Mouse (Mus musculus) liver, postnatal 0 days (tissue): ENCODE results near the gene B830017H08Rik. TPM values are rescaled to one million over a fixed set of nuclear protein-coding genes. Genes with fewer than 3 reads are reported as not detected.
A peak's percentile ranks its signal among the peaks of the same experiment; 100 is the strongest.

Experiments used
- ATAC-seq: fragments of 200-750 bp; cut with Nextera tagmentation; 2 replicates; pipeline ENCODE4 v1.8.0; 2017; ENCODE audit warnings: mild to moderate bottlenecking, moderate library complexity
- DNase-seq: peaks from one replicate; pipeline ENCODE4 v3.0.0-alpha.2; 2016
- H3K27ac ChIP-seq: fragments of 300-500 bp; sonication (generic); 2 replicates; pipeline ENCODE4 v1.5.1; 2014; ENCODE audit warnings: antibody characterized with exemption, moderate library complexity, mild to moderate bottlenecking, low read depth
- H3K27me3 ChIP-seq: fragments of 300-500 bp; sonication (generic); 2 replicates; pipeline ENCODE4 v1.6.1; 2014; ENCODE audit warnings: low read length, control low read depth, mixed read lengths; ENCODE audit not compliant: insufficient read depth
- H3K36me3 ChIP-seq: fragments of 300-500 bp; sonication (generic); replicated peaks from 2 replicates; pipeline ENCODE4 v1.6.1; 2014; ENCODE audit warnings: mild to moderate bottlenecking, control low read depth, low read length, moderate library complexity, mixed read lengths; ENCODE audit not compliant: insufficient read depth
- H3K4me1 ChIP-seq: fragments of 300-500 bp; sonication (generic); 2 replicates; pipeline ENCODE4 v1.6.1; 2014; ENCODE audit warnings: antibody characterized with exemption, mild to moderate bottlenecking, control low read depth; ENCODE audit not compliant: insufficient read depth
- H3K4me2 ChIP-seq: fragments of 300-500 bp; sonication (generic); 2 replicates; pipeline ENCODE4 v1.6.1; 2014; ENCODE audit warnings: low read depth, mild to moderate bottlenecking, low read length, moderate library complexity, mixed read lengths
- H3K4me3 ChIP-seq: fragments of 300-500 bp; sonication (generic); 2 replicates; pipeline ENCODE4 v1.5.1; 2014; ENCODE audit warnings: low read depth, low read length
- H3K9ac ChIP-seq: fragments of 300-500 bp; sonication (generic); replicated peaks from 2 replicates; pipeline ENCODE4 v1.6.1; 2014; ENCODE audit warnings: mild to moderate bottlenecking, moderate library complexity
- H3K9me3 ChIP-seq: fragments of 300-500 bp; sonication (generic); 2 replicates; pipeline ENCODE4 v1.6.1; 2016; ENCODE audit warnings: mild to moderate bottlenecking, control low read depth, low read length, mixed read lengths
- CTCF ChIP-seq: sonication (generic); IDR thresholded peaks from 2 replicates; pipeline ENCODE4 v1.5.1; 2016; ENCODE audit warnings: antibody characterized with exemption, low read depth
- EP300 ChIP-seq: IDR thresholded peaks from 2 replicates; pipeline ENCODE4 v1.6.1; 2016; ENCODE audit warnings: antibody characterized with exemption, low read depth, mild to moderate bottlenecking
- WGBS: fragments of 180-500 bp; shearing (Covaris S2); extraction: QIAGEN DNeasy Blood & Tissue Kit; methylation state at CpG from one replicate; pipeline ENCODE4 v1.1.7; 2014; ENCODE audit not compliant: insufficient replicate concordance; 5-methylcytosine and 5-hydroxymethylcytosine counted together
- polyA plus RNA-seq: library from polyadenylated mRNA; unstranded; fragments of >200 nt; fragmentation: Nextera tagmentation; extraction: Ambion mirVana; gene quantifications from 2 replicates; pipeline ENCODE4 v1.2.1, GENCODE M21; 2015

B830017H08Rik gene
- polyA plus RNA-seq, 1 experiment from 2014 or later, result not detected

GRCm38 (mm10) chr16:17816528-17816927, 16.4 kb upstream of the B830017H08Rik start:
- Histone ChIP-seq H3K27me3 (peaks cover 29% of the 10 kb centered on the region; the same call in 1 of the 2 replicates), H3K4me1 (peaks cover 10% of the 10 kb centered on the region), H3K4me2 (no peak overlapping the region), H3K9ac (no peak overlapping the region), H3K36me3 (no peaks in the 10 kb centered on the region), H3K9me3 (no peaks in the 10 kb centered on the region), H3K4me3 (no peak overlapping the region), H3K27ac (no peak overlapping the region)
- TF ChIP-seq CTCF, result no peak
- TF ChIP-seq EP300, result no peak
- no peak for ATAC-seq
- DNase-seq, result no peak
- WGBS, result 77% methylated on average over 8 of the region's 8 CpGs

DNA sequence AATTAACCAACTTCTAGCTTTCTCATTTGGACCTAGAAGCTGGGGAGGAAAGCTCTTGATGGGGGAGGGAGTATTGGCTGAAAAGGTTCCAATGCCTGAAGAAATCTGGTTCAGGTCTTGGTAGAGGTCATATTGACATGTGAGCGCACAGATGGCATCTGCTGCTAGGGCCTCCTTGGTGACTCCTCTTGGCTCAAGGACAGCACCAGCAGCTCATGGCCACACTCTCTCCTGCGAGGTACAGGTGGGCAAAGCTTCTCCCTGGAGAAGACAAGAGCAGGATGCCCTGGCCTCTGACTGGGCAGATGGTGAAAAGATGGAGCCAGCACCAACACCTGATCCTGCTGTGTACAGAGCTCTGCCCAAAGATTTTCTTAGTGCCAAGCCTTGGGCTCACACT, 6.4 kb upstream of the B830017H08Rik start:
- ATAC-seq (no peak), DNase-seq (no peak)
- peaks cover 24% of the 10 kb centered on the region for H3K27me3 ChIP-seq
- no peaks in the 10 kb centered on the region for H3K9me3 ChIP-seq
- H3K36me3 ChIP-seq, result no peaks in the 10 kb centered on the region
- no peak for TF ChIP-seq CTCF
- TF ChIP-seq EP300, result no peak
- H3K4me3 ChIP-seq, result no peak overlapping the region
- WGBS, result 65% methylated on average over 2 of the region's 2 CpGs
- no peak overlapping the region for H3K9ac ChIP-seq
- no peak overlapping the region for H3K27ac ChIP-seq
- no peaks in the 10 kb centered on the region for H3K4me1 ChIP-seq
- no peak overlapping the region for H3K4me2 ChIP-seq

DNA sequence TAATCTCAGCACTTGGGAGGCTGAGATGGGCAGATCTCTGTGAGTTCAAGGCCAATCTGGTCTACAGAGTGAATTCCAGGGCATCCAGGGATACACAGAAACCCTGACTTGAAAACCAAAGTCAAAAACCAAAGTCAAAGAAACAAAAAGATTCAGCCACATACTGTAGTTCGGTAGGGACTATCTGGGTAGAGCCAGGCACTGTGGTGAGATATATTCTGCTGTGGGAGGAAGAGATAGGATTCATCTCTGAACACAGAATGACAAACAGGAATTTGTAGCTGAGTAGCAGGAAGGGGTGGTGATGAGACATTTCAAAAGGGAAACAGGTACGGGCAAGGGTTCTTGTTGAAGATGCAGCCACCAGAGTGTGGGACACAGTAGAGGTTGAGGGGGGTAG, 4.7 kb upstream of the B830017H08Rik start:
- H3K27me3 ChIP-seq, result peaks cover 41% of the 10 kb centered on the region
- 42% methylated on average over 2 of the region's 2 CpGs for WGBS

DNA sequence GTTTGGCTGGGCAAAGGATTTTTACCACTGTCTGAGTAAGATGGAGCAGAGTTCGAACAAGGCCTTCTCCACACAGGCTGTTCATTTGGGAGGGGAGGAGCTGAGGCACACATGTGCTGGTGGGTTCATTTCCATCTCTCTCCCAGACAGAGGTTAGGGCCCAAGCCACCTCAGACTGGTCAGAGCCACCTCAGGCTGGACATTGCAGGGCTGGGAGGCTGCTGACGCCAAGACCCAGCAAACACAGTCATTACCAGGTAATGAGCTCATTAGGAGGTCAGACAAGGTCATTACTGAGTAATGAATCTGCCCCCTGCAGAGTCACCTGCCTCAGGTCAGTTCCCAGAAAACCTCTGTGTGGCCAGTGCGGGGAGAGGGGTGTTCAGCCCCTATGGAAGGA, 4.1 kb upstream of the B830017H08Rik start:
- Histone ChIP-seq H3K4me1 (peaks cover 6% of the 10 kb centered on the region; the same call in 1 of the 2 replicates), H3K4me3 (no peak overlapping the region), H3K36me3 (no peaks in the 10 kb centered on the region), H3K27ac (no peak overlapping the region), H3K9me3 (no peaks in the 10 kb centered on the region), H3K27me3 (peaks cover 41% of the 10 kb centered on the region), H3K4me2 (no peak overlapping the region), H3K9ac (no peak overlapping the region)
- DNase-seq, result no peak
- no peak for ATAC-seq
- WGBS, result 77% methylated on average over 3 of the region's 3 CpGs
- TF ChIP-seq CTCF (no peak), EP300 (no peak)

More for the DNA sequence above, 4.7 kb upstream of the B830017H08Rik start:
- no peak overlapping the region for H3K4me2 ChIP-seq
- TF ChIP-seq CTCF (no peak), EP300 (no peak)
- H3K27ac ChIP-seq, result no peak overlapping the region
- DNase-seq (no peak), ATAC-seq (no peak)
- H3K9ac ChIP-seq, result no peak overlapping the region
- H3K4me1 ChIP-seq, result 0 out of 2 replicates have a peak, but pooled peaks cover 2% of the 10 kb centered on the region
- no peak overlapping the region for H3K4me3 ChIP-seq
- H3K9me3 ChIP-seq, result no peaks in the 10 kb centered on the region
- no peaks in the 10 kb centered on the region for H3K36me3 ChIP-seq

DNA sequence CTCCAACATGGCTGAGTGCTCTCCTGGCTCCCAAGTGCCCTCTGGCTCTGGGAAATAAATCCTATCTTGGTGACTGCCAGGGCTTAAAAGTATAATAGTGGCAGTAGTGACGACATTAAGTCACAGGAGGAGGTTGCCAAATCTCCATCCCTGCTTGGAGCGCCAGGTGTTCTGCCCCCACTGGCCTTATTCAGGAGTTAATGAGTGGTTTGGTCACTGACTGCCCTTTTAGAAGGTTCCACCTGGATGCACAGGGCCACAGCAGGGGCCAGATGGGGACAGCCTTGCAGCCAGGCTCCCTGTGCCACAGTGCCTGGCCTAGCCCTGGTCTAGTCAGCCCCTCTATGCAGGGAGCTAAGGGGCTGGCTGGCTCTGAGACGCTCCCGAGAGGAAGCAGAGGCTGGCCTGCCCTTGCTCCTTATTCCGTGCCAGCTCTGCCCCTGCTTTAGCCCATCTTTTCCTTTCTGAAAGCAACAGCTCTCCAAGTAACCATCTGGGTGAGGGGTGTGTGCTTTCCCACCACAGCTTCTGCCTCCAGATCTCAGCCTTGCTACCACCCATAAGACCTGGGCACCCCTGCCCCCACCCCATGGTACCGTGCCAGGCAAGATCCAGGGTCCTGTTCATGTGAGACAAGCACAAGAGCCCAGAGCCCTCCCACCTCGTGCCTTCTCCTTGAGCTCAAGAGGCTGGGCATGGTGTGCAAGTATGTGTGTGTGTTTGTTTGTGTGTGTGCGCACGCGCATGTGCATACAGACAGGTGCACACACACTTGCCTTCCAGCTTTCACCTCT, 2.3 kb upstream of the B830017H08Rik start:
- ATAC-seq (no peak), DNase-seq (no peak)
- Histone ChIP-seq H3K4me2 (no peak overlapping the region), H3K9ac (no peak overlapping the region), H3K27ac (no peak overlapping the region), H3K4me1 (peaks cover 6% of the 10 kb centered on the region; the same call in 1 of the 2 replicates), H3K9me3 (no peaks in the 10 kb centered on the region), H3K36me3 (no peaks in the 10 kb centered on the region), H3K4me3 (no peak overlapping the region), H3K27me3 (peaks cover 58% of the 10 kb centered on the region)
- TF ChIP-seq CTCF (no peak), EP300 (no peak)
- WGBS, result 59% methylated on average over 10 of the region's 10 CpGs

- H3K36me3 ChIP-seq, result no peaks in the 10 kb centered on the region
- H3K4me3 ChIP-seq, result no peak overlapping the region
- no peak for ATAC-seq
- no peaks in the 10 kb centered on the region for H3K9me3 ChIP-seq
- peaks cover 69% of the 10 kb centered on the region for H3K27me3 ChIP-seq
- H3K9ac ChIP-seq, result no peak overlapping the region
- TF ChIP-seq CTCF (peak; percentile 37), EP300 (no peak)
- H3K4me1 ChIP-seq, result peaks cover 6% of the 10 kb centered on the region; the same call in 1 of the 2 replicates
- no peak overlapping the region for H3K27ac ChIP-seq
- H3K4me2 ChIP-seq, result no peak overlapping the region
- 17% methylated on average over 11 of the region's 11 CpGs for WGBS
- no peak for DNase-seq
Measured at GRCm38 (mm10) chr16:17831781-17832180, 1.1 kb upstream of the B830017H08Rik start.
